Mouse (Mus musculus): ENCODE measurements around the gene Crybg2. TPM values are rescaled to one million over a fixed set of nuclear protein-coding genes. Genes with fewer than 3 reads are reported as not detected.

The Crybg2 gene
- total and polyA plus RNA-seq, 3 experiments, result 0.65 to 2.3 TPM; not detected in 1

GRCm38 (mm10) chr4:134127121-134127455, 66.5 kb downstream of the Crybg2 start:
- H3K4me3 ChIP-seq (ENCODE audit: control insufficient read depth in 1 of 2, insufficient read depth in 1 of 2, low read depth in 2 of 2, low read length in 2 of 2), result no peak overlapping the region
- H3K36me3 ChIP-seq (ENCODE audit: control insufficient read depth in 1 of 2, insufficient read depth in 2 of 2, low read length in 2 of 2), result peaks cover 1 to 24% of the 10 kb centered on the region in 2 experiments; a peak in 2 of 4 replicates
- H3K9ac ChIP-seq (ENCODE audit: control insufficient read depth, low read depth, low read length, poor library complexity, severe bottlenecking), result no peak overlapping the region

GRCm38 (mm10) chr4:134127793-134128192, 67.2 kb downstream of the Crybg2 start:
- H3K4me1 ChIP-seq (ENCODE audit: control insufficient read depth in 1 of 2, insufficient read depth in 2 of 2, low read length in 2 of 2), result peaks cover 10 to 34% of the 10 kb centered on the region in 2 experiments
- H3K36me3 ChIP-seq (ENCODE audit: control insufficient read depth in 1 of 2, insufficient read depth in 2 of 2, low read length in 2 of 2), result peaks cover 1 to 29% of the 10 kb centered on the region in 2 experiments; a peak in 2 of 4 replicates

More at GRCm38 (mm10) chr4:134127121-134127455, 66.5 kb downstream of the Crybg2 start:
- Histone ChIP-seq H3K27me3 (ENCODE audit: control insufficient read depth in 1 of 2, insufficient read depth in 2 of 2, low read length in 2 of 2) (no peaks in the 10 kb centered on the region), H3K9me3 (replicated peaks; ENCODE audit: insufficient read depth, low read length) (no peaks in the 10 kb centered on the region), H3K4me1 (ENCODE audit: control insufficient read depth in 1 of 2, insufficient read depth in 2 of 2, low read length in 2 of 2) (peaks cover 10 to 29% of the 10 kb centered on the region in 2 experiments), H3K27ac (ENCODE audit: control insufficient read depth, low read depth, low read length) (no peak overlapping the region), H3K79me2 (ENCODE audit: control insufficient read depth, insufficient read depth, low read length, poor library complexity) (peaks cover 15% of the 10 kb centered on the region)
- no peak for DNase-seq (ENCODE audit: low read depth, low spot score)
- TF ChIP-seq GABPA (IDR thresholded peaks at IDR 0.05; ENCODE audit: low read depth, low read length) (no peak), USF1 (IDR thresholded peaks at IDR 0.05; ENCODE audit: low read depth, low read length) (peak; percentile 37; the same call in 1 of the 2 replicates), RAD21 (IDR thresholded peaks at IDR 0.05; ENCODE audit: low read depth, low read length) (no peak), ZMIZ1 (IDR thresholded peaks at IDR 0.05; ENCODE audit: low read depth, low read length) (0 out of 2 replicates have a peak, but pooled peaks have one; percentile 45), USF2 (IDR thresholded peaks at IDR 0.05; ENCODE audit: borderline replicate concordance in 1 of 2, insufficient read depth in 1 of 2, low read depth in 1 of 2, low read length in 2 of 2) (no peak), SMC3 (IDR thresholded peaks at IDR 0.05; ENCODE audit: low read depth, low read length) (no peak)

GRCm38 (mm10) chr4:134128221-134128982, 67.8 kb downstream of the Crybg2 start, which contains the start of gene Sh3bgrl3:
Gene Sh3bgrl3, minus strand, starts transcription at chr4:134128789.
- DNase-seq (ENCODE audit: low read depth, low spot score), result peak; percentile 93
- Histone ChIP-seq H3K36me3 (ENCODE audit: control insufficient read depth in 1 of 2, insufficient read depth in 2 of 2, low read length in 2 of 2) (peaks cover 1 to 30% of the 10 kb centered on the region in 2 experiments; a peak in 2 of 4 replicates), H3K4me3 (ENCODE audit: control insufficient read depth in 1 of 2, insufficient read depth in 1 of 2, low read depth in 2 of 2, low read length in 2 of 2) (peak within 1 kb of the TSS; percentile 82 to 92), H3K9ac (ENCODE audit: control insufficient read depth, low read depth, low read length, poor library complexity, severe bottlenecking) (peak within 1 kb of the TSS; percentile 95), H3K27me3 (ENCODE audit: control insufficient read depth in 1 of 2, insufficient read depth in 2 of 2, low read length in 2 of 2) (no peaks in the 10 kb centered on the region), H3K27ac (ENCODE audit: control insufficient read depth, low read depth, low read length) (peak within 1 kb of the TSS; percentile 81), H3K4me1 (ENCODE audit: control insufficient read depth in 1 of 2, insufficient read depth in 2 of 2, low read length in 2 of 2) (peaks cover 10 to 39% of the 10 kb centered on the region in 2 experiments), H3K9me3 (replicated peaks; ENCODE audit: insufficient read depth, low read length) (no peaks in the 10 kb centered on the region), H3K79me2 (ENCODE audit: control insufficient read depth, insufficient read depth, low read length, poor library complexity) (peaks cover 15% of the 10 kb centered on the region)
- TF ChIP-seq SMC3 (IDR thresholded peaks at IDR 0.05; ENCODE audit: low read depth, low read length) (no peak), BHLHE40 (IDR thresholded peaks at IDR 0.05; ENCODE audit: borderline replicate concordance, low read depth, low read length) (no peak), MAFK (IDR thresholded peaks at IDR 0.05; ENCODE audit: borderline replicate concordance, low read depth, low read length) (no peak), NRF1 (IDR thresholded peaks at IDR 0.05; ENCODE audit: insufficient read depth, low read depth, low read length, poor library complexity, severe bottlenecking) (peak; percentile 73), MYB (IDR thresholded peaks at IDR 0.05; ENCODE audit: low read depth, low read length) (no peak), MYC (IDR thresholded peaks at IDR 0.05; ENCODE audit: low read depth, low read length) (no peak), USF2 (IDR thresholded peaks at IDR 0.05; ENCODE audit: borderline replicate concordance in 1 of 2, insufficient read depth in 1 of 2, low read depth in 1 of 2, low read length in 2 of 2) (no peak), UBTF (IDR thresholded peaks at IDR 0.05; ENCODE audit: borderline replicate concordance, insufficient read depth, low read depth, low read length) (0 out of 2 replicates have a peak, but pooled peaks have one; percentile 79), CTCF (IDR thresholded peaks at IDR 0.05 in 2 of 3, conservative IDR thresholded peaks at IDR 0.05 in 1 of 3; ENCODE audit: control insufficient read depth in 1 of 3, insufficient read depth in 1 of 3, low read depth in 2 of 3, low read length in 3 of 3, poor library complexity in 1 of 3, severe bottlenecking in 1 of 3) (no peak), ZKSCAN1 (IDR thresholded peaks at IDR 0.05; ENCODE audit: low read depth, low read length) (no peak), ETS1 (IDR thresholded peaks at IDR 0.05; ENCODE audit: low read depth, low read length) (0 out of 2 replicates have a peak, but pooled peaks have one; percentile 32), USF1 (IDR thresholded peaks at IDR 0.05; ENCODE audit: low read depth, low read length) (0 out of 2 replicates have a peak, but pooled peaks have one; percentile 25), POLR2AphosphoS2 (IDR thresholded peaks at IDR 0.05; ENCODE audit: low read length) (peak; percentile 87), GABPA (IDR thresholded peaks at IDR 0.05; ENCODE audit: low read depth, low read length) (no peak), KAT2A (conservative IDR thresholded peaks at IDR 0.05; ENCODE audit: low read depth, low read length) (no peak), SIN3A (IDR thresholded peaks at IDR 0.05; ENCODE audit: low read length) (peak; percentile 70), CHD1 (IDR thresholded peaks at IDR 0.05; ENCODE audit: low read depth, low read length) (no peak), MXI1 (IDR thresholded peaks at IDR 0.05; ENCODE audit: low read depth, low read length) (peak; percentile 75)

More at GRCm38 (mm10) chr4:134127793-134128192, 67.2 kb downstream of the Crybg2 start:
- H3K79me2 ChIP-seq (ENCODE audit: control insufficient read depth, insufficient read depth, low read length, poor library complexity), result peaks cover 15% of the 10 kb centered on the region
- peak overlapping the region; percentile 82 to 92 for H3K4me3 ChIP-seq (ENCODE audit: control insufficient read depth in 1 of 2, insufficient read depth in 1 of 2, low read depth in 2 of 2, low read length in 2 of 2)
- H3K9ac ChIP-seq (ENCODE audit: control insufficient read depth, low read depth, low read length, poor library complexity, severe bottlenecking), result peak overlapping the region; percentile 95
- no peak for DNase-seq (ENCODE audit: low read depth, low spot score)
- no peaks in the 10 kb centered on the region for H3K9me3 ChIP-seq (replicated peaks; ENCODE audit: insufficient read depth, low read length)
- TF ChIP-seq SMC3 (IDR thresholded peaks at IDR 0.05; ENCODE audit: low read depth, low read length), result no peak
- TF ChIP-seq MAZ (IDR thresholded peaks at IDR 0.05; ENCODE audit: low read depth, low read length), result no peak
- no peak for TF ChIP-seq BHLHE40 (IDR thresholded peaks at IDR 0.05; ENCODE audit: borderline replicate concordance, low read depth, low read length)
- TF ChIP-seq MXI1 (IDR thresholded peaks at IDR 0.05; ENCODE audit: low read depth, low read length), result no peak
- H3K27ac ChIP-seq (ENCODE audit: control insufficient read depth, low read depth, low read length), result peak overlapping the region; percentile 62
- no peaks in the 10 kb centered on the region for H3K27me3 ChIP-seq (ENCODE audit: control insufficient read depth in 1 of 2, insufficient read depth in 2 of 2, low read length in 2 of 2)

Data from MEL (cell line).